Mouse (Mus musculus): ENCODE results near the gene Efhb.

DNA sequence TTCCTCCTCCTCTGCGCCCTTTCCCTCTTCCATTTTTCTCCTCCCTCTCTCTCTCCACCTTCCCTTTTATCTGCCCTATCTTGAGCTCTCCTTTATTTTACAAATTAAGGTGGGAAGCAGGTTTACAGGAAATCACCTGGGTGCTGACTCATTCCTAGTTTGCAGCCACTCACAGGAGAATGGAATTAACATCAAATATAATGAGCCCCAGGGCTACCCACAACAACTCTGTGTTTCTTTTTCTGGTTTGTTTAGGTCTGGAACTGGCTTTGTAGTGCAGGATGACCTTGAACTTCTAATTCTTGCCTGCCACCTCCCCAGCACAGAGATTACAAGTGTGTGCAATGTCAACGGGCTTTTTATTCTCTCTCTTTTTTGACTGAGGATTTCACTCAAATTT lies 7.0 kb downstream of the Efhb start:
- no peak for TF ChIP-seq CTCF (IDR thresholded peaks at IDR 0.05; ENCODE audit: control insufficient read depth, insufficient read depth, insufficient read length)
- TF ChIP-seq MYOD1 (IDR thresholded peaks at IDR 0.05; ENCODE audit: control insufficient read depth, insufficient read length, low read depth) = no peak
- TF ChIP-seq USF1 (IDR thresholded peaks at IDR 0.05; ENCODE audit: low read depth) = no peak
- TF ChIP-seq MAX (IDR thresholded peaks at IDR 0.05) = no peak
- no peak for TF ChIP-seq FOSL1 (IDR thresholded peaks at IDR 0.05; ENCODE audit: insufficient read depth, low read length, poor library complexity, severe bottlenecking)
- TF ChIP-seq MYOG (IDR thresholded peaks at IDR 0.05; ENCODE audit: control insufficient read depth, extremely low read depth, insufficient read length) = no peak
